In the genomic region with DNA sequence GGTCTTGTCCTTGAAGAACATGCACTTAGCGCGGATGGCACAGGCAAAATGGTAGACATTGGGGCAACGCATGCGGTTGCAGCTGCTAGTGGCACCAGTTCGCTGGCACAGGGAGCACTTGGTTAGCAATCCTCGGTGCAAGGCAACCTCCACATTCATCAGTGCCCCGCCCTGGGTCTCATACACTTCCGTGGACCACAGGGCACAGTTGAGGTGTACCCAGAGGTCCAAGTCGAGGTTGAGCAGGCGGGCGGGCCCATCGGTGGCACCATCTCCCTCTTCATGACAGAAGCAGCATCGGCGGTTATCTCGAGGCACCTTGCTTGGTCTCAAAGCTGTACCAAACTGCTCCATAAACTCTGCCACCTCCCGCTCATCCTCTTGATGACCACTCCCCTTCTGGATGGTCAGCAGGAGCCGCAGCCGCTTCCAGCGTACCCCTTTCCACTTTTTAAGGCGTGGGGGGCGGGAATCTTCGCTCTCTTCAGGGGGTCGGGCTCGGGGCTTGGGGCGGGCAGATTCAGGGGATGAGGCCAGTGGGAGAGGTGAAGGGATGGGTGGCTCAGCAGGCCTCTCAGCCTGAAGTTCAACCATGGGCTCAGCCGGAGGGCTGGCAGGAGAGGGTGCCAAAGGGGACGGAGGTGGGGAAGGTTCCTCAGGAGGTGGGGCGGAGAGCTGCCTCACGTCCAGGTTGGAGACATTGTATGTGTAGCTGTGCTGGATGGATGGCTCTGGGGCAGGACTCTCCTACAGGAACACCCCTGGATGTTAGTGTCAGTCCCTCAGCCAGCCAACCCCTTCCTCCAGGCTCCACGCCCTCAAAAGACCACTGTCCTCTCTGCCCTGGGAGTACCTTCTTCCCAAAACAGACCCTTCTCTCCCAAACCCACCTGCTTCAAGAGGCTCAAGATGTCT, we compare ENCODE assay signal across 23 mouse cellular contexts. TPM values are rescaled to one million over a fixed set of nuclear protein-coding genes. Genes with fewer than 3 reads are reported as not detected.
DNase-seq lines count a peak whose midpoint lies in the region; ATAC-seq and TF ChIP-seq lines count a peak whose summit lies in the region.
"Had no signal": no experiment of that assay in that cellular context is flagged by ENCODE, and none has a peak within 500 bp of the region (broad histone marks: within the 10 kb centered on the region; RNA-seq: fewer than 3 reads in every experiment).

No protein-coding gene starts in this region.

- WGBS in liver, embryonic 15.5 days (ENCODE audit: insufficient replicate concordance) = 88% methylated on average over 30 of the region's 30 CpGs
- 92% methylated on average over 30 of the region's 30 CpGs for WGBS in liver, embryonic 12.5 days (ENCODE audit: insufficient replicate concordance)
- WGBS in limb, embryonic 10.5 days = 95% methylated on average over 30 of the region's 30 CpGs

- H3K4me1 ChIP-seq in liver, embryonic 15.5 days (replicated peaks) = peaks cover 51% of the 10 kb centered on the region
- H3K4me1 ChIP-seq in liver, embryonic 12.5 days = peaks cover 59% of the 10 kb centered on the region
- peaks cover 60% of the 10 kb centered on the region for H3K4me1 ChIP-seq in E14TG2a.4 (replicated peaks; ENCODE audit: low read depth, low read length)
- no peaks in the 10 kb centered on the region for H3K4me1 ChIP-seq in limb, embryonic 10.5 days
- H3K4me1 ChIP-seq: embryonic facial prominence, embryonic 12.5 days; forebrain, embryonic 15.5 days; hindbrain, embryonic 13.5 days had no signal

- no peak for ATAC-seq in liver, embryonic 15.5 days (ENCODE audit: insufficient read depth)
- ATAC-seq in liver, embryonic 12.5 days = no peak
- ATAC-seq: forebrain, embryonic 15.5 days had no signal

- H3K27me3 ChIP-seq in liver, embryonic 15.5 days = no peaks in the 10 kb centered on the region
- H3K27me3 ChIP-seq in liver, embryonic 12.5 days (replicated peaks) = no peaks in the 10 kb centered on the region
- H3K27me3 ChIP-seq in E14TG2a.4 (ENCODE audit: insufficient read depth, low read length) = no peaks in the 10 kb centered on the region
- no peaks in the 10 kb centered on the region for H3K27me3 ChIP-seq in limb, embryonic 10.5 days (ENCODE audit: low read depth, poor library complexity, severe bottlenecking)
- H3K27me3 ChIP-seq: embryonic facial prominence, embryonic 12.5 days; forebrain, embryonic 15.5 days; hindbrain, embryonic 13.5 days had no signal

- intact Hi-C loops in gastrocnemius, postnatal 14 days (cut with DNase I; ENCODE audit: low total_unique reads) = no loop called here
- intact Hi-C loops in gastrocnemius, adult 2 months (cut with DNase I) = no loop called here
- intact Hi-C loops in left cerebral cortex, adult 2 months (cut with DNase I) = no loop called here

- no peak overlapping the region for H3K4me3 ChIP-seq in gastrocnemius, adult 2 months
- no peak overlapping the region for H3K4me3 ChIP-seq in liver, embryonic 15.5 days (replicated peaks)
- H3K4me3 ChIP-seq in liver, embryonic 12.5 days = no peak overlapping the region
- peak overlapping the region; percentile 51 for H3K4me3 ChIP-seq in E14TG2a.4 (replicated peaks; ENCODE audit: low read length)
- no peak overlapping the region for H3K4me3 ChIP-seq in limb, embryonic 10.5 days
- no peak overlapping the region for H3K4me3 ChIP-seq in left cerebral cortex, adult 2 months
- H3K4me3 ChIP-seq: embryonic facial prominence, embryonic 12.5 days; forebrain, embryonic 15.5 days; hindbrain, embryonic 13.5 days had no signal

- H3K9ac ChIP-seq in liver, embryonic 15.5 days = no peak overlapping the region
- no peak overlapping the region for H3K9ac ChIP-seq in liver, embryonic 12.5 days
- H3K9ac ChIP-seq: embryonic facial prominence, embryonic 12.5 days; forebrain, embryonic 15.5 days; hindbrain, embryonic 13.5 days had no signal

- H3K27ac ChIP-seq in gastrocnemius, adult 2 months = no peak overlapping the region
- peak overlapping the region; percentile 89; the same call in 1 of the 2 replicates for H3K27ac ChIP-seq in liver, embryonic 15.5 days (replicated peaks)
- H3K27ac ChIP-seq in liver, embryonic 12.5 days = no peak overlapping the region
- H3K27ac ChIP-seq in limb, embryonic 10.5 days = no peak overlapping the region
- no peak overlapping the region for H3K27ac ChIP-seq in left cerebral cortex, adult 2 months
- H3K27ac ChIP-seq: embryonic facial prominence, embryonic 12.5 days; forebrain, embryonic 15.5 days; hindbrain, embryonic 13.5 days had no signal

- DNase-seq in gastrocnemius, postnatal 14 days = peak; percentile 4
- no peak for DNase-seq in gastrocnemius, adult 2 months
- DNase-seq in limb, embryonic 10.5 days (ENCODE audit: low spot score) = peak; percentile 27
- no peak for DNase-seq in left cerebral cortex, adult 2 months (ENCODE audit: extremely low spot score in 1 of 2, low spot score in 2 of 2)
- DNase-seq: adrenal gland, adult 2 months; adrenal gland, postnatal 25 days; cerebellum, postnatal 14 days; embryo, embryonic 11 days; gastrocnemius, postnatal 25 days; heart, postnatal 10 days; heart, postnatal 4 days had no signal

- no peaks in the 10 kb centered on the region for H3K9me3 ChIP-seq in liver, embryonic 15.5 days (replicated peaks)
- H3K9me3 ChIP-seq in liver, embryonic 12.5 days (replicated peaks) = no peaks in the 10 kb centered on the region
- H3K9me3 ChIP-seq in E14TG2a.4 (ENCODE audit: low read length) = no peaks in the 10 kb centered on the region
- no peaks in the 10 kb centered on the region for H3K9me3 ChIP-seq in limb, embryonic 10.5 days (replicated peaks)
- H3K9me3 ChIP-seq: embryonic facial prominence, embryonic 12.5 days; forebrain, embryonic 15.5 days; hindbrain, embryonic 13.5 days had no signal

- TF ChIP-seq CTCF in gastrocnemius, adult 2 months (IDR thresholded peaks at IDR 0.05) = no peak
- no peak for TF ChIP-seq CTCF in E14TG2a.4 (conservative IDR thresholded peaks at IDR 0.05; ENCODE audit: low read length)
- TF ChIP-seq CTCF in left cerebral cortex, adult 2 months (IDR thresholded peaks at IDR 0.05) = no peak

- H3K36me3 ChIP-seq in liver, embryonic 15.5 days (replicated peaks) = peaks cover 100% of the 10 kb centered on the region
- peaks cover 100% of the 10 kb centered on the region for H3K36me3 ChIP-seq in liver, embryonic 12.5 days
- H3K36me3 ChIP-seq in E14TG2a.4 (ENCODE audit: insufficient read depth, low read length) = peaks cover 100% of the 10 kb centered on the region
- H3K36me3 ChIP-seq in limb, embryonic 10.5 days = peaks cover 100% of the 10 kb centered on the region

- H3K4me2 ChIP-seq in liver, embryonic 15.5 days = no peak overlapping the region
- H3K4me2 ChIP-seq in liver, embryonic 12.5 days = no peak overlapping the region
- H3K4me2 ChIP-seq: embryonic facial prominence, embryonic 12.5 days; forebrain, embryonic 15.5 days; hindbrain, embryonic 13.5 days had no signal

RNA-seq across cellular contexts. Expression of gene Prkag1, which starts 8.6 kb away (rescaled TPM):
- 10 to 100 TPM; 36.6 to 42.0 TPM for total RNA-seq in gastrocnemius, postnatal 14 days (2021)
- 10 to 100 TPM; 49.0 to 59.5 TPM for total RNA-seq in gastrocnemius, adult 2 months (2021)
- 94.1 and 95.7 TPM in 2 replicates for polyA plus RNA-seq in liver, embryonic 15.5 days (2015; fragmentation: Nextera tagmentation; extraction: Ambion mirVana)
- polyA plus RNA-seq in liver, embryonic 12.5 days (2016; fragmentation: Nextera tagmentation; extraction: Ambion mirVana) = 114 TPM in 2 replicates
- 92.3 and 97.7 TPM in 2 replicates for polyA plus RNA-seq in limb, embryonic 10.5 days (2016; fragmentation: Nextera tagmentation; extraction: Ambion mirVana)
- 10 to 100 TPM; 46.1 to 52.3 TPM for total RNA-seq in left cerebral cortex, adult 2 months (2021)

RNA-seq across cellular contexts. Expression of gene Ddn, which starts 30.6 kb away (rescaled TPM):
- total RNA-seq in gastrocnemius, postnatal 14 days (2021) = 1 to 10 TPM; 1.6 to 2.7 TPM
- total RNA-seq in gastrocnemius, adult 2 months (2021) = under 1 TPM; 0.33 to 0.78 TPM
- not detected in 2 replicates for polyA plus RNA-seq in liver, embryonic 15.5 days (2015; fragmentation: Nextera tagmentation; extraction: Ambion mirVana)
- not detected in 2 replicates for polyA plus RNA-seq in liver, embryonic 12.5 days (2016; fragmentation: Nextera tagmentation; extraction: Ambion mirVana)
- polyA plus RNA-seq in limb, embryonic 10.5 days (2016; fragmentation: Nextera tagmentation; extraction: Ambion mirVana) = not detected in 2 replicates
- total RNA-seq in left cerebral cortex, adult 2 months (2021) = 100 to 1,000 TPM; 739 to 834 TPM
- total RNA-seq: granulocyte monocyte progenitor cell, adult 5-6 weeks had no signal
- polyA plus RNA-seq: forebrain, embryonic 11.5 days had no signal

RNA-seq across cellular contexts. Expression of gene Kmt2d, which starts 31.1 kb away (rescaled TPM):
- 10 to 100 TPM; 40.2 to 40.8 TPM for total RNA-seq in gastrocnemius, postnatal 14 days (2021)
- 10 to 100 TPM; 53.6 to 56.3 TPM for total RNA-seq in gastrocnemius, adult 2 months (2021)
- 3.7 and 4.2 TPM in 2 replicates for polyA plus RNA-seq in liver, embryonic 15.5 days (2015; fragmentation: Nextera tagmentation; extraction: Ambion mirVana)
- 7.0 TPM in 2 replicates for polyA plus RNA-seq in liver, embryonic 12.5 days (2016; fragmentation: Nextera tagmentation; extraction: Ambion mirVana)
- polyA plus RNA-seq in limb, embryonic 10.5 days (2016; fragmentation: Nextera tagmentation; extraction: Ambion mirVana) = 12.6 and 13.6 TPM in 2 replicates
- 100 to 1,000 TPM; 100 to 101 TPM for total RNA-seq in left cerebral cortex, adult 2 months (2021)

RNA-seq across cellular contexts. Expression of gene Wnt1, which starts 50.3 kb away (rescaled TPM):
- under 1 TPM in 1 of 2 experiments, not detected in 1; 0.10 TPM for total RNA-seq in gastrocnemius, postnatal 14 days (2021)
- under 1 TPM in 1 of 2 experiments, not detected in 1; 0.08 TPM for total RNA-seq in gastrocnemius, adult 2 months (2021)
- polyA plus RNA-seq in liver, embryonic 15.5 days (2015; fragmentation: Nextera tagmentation; extraction: Ambion mirVana) = not detected in 2 replicates
- polyA plus RNA-seq in liver, embryonic 12.5 days (2016; fragmentation: Nextera tagmentation; extraction: Ambion mirVana) = not detected in 2 replicates
- polyA plus RNA-seq in limb, embryonic 10.5 days (2016; fragmentation: Nextera tagmentation; extraction: Ambion mirVana) = not detected in 2 replicates
- total RNA-seq in left cerebral cortex, adult 2 months (2021) = under 1 TPM in 1 of 2 experiments, not detected in 1; 0.14 TPM
- total RNA-seq: adrenal gland, adult 2 months; adrenal gland, postnatal 25 days; common myeloid progenitor, adult 5-6 weeks; ES-E14; gastrocnemius, postnatal 25 days; granulocyte monocyte progenitor cell, adult 5-6 weeks; heart, postnatal 10 days; heart, postnatal 4 days had no signal
- polyA plus RNA-seq: cerebellum, adult 2 months; heart, embryonic 14.5 days had no signal

RNA-seq across cellular contexts. Expression of gene Rhebl1, which starts 54.4 kb away (rescaled TPM):
- 1 to 10 TPM; 1.1 to 2.0 TPM for total RNA-seq in gastrocnemius, postnatal 14 days (2021)
- 1 to 10 TPM in 1 of 2 experiments, under 1 TPM in 1; 0.92 to 2.2 TPM for total RNA-seq in gastrocnemius, adult 2 months (2021)
- 2.9 and 3.0 TPM in 2 replicates for polyA plus RNA-seq in liver, embryonic 15.5 days (2015; fragmentation: Nextera tagmentation; extraction: Ambion mirVana)
- 4.9 TPM in 2 replicates for polyA plus RNA-seq in liver, embryonic 12.5 days (2016; fragmentation: Nextera tagmentation; extraction: Ambion mirVana)
- 27.9 and 34.3 TPM in 2 replicates for polyA plus RNA-seq in limb, embryonic 10.5 days (2016; fragmentation: Nextera tagmentation; extraction: Ambion mirVana)
- total RNA-seq in left cerebral cortex, adult 2 months (2021) = 10 to 100 TPM; 11.8 to 12.1 TPM

Comparison
In these comparisons a context has a peak if more than half of its experiments do, and no peak if none do; other contexts are left out.
1. DNase-seq: peak in gastrocnemius, postnatal 14 days (single experiment) and limb, embryonic 10.5 days (single experiment); none in gastrocnemius, adult 2 months (single experiment) and left cerebral cortex, adult 2 months (0 of 2).
2. RNA of gene Ddn, which starts 30.6 kb away (total RNA-seq): 739 to 834 TPM in left cerebral cortex, adult 2 months; 1.6 to 2.7 TPM in gastrocnemius, postnatal 14 days and 0.33 to 0.78 TPM in gastrocnemius, adult 2 months; every median in the first group is over 100 times any median in the second.